7 mouse cellular contexts compared by ENCODE assay signal in the genomic region with DNA sequence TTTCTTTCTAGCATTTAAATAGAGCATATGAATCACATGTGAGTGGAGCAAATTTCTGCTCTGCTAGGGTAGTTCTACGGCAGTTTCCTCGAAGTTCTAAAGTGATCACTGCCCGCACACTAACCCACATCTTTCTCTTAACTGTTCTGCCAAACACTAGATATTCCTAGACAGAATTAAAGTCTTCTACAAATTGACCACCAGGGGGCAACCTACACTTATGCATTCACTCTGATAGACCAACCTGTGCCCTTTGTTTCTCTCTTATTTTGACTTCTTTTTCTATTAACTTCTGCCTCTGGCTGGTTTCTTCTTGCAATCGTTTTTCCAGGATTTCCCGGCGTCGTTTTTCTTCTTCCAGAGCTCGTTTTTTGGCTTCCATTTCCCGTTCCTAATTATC. TPM values are rescaled to one million over a fixed set of nuclear protein-coding genes. Genes with fewer than 3 reads are reported as not detected.
DNase-seq lines count a peak whose midpoint lies in the region; ATAC-seq lines count a peak whose summit lies in the region.

No protein-coding gene starts in this region.

- 31% methylated on average over 9 of the region's 9 CpGs for WGBS in liver, embryonic 11.5 days
- WGBS in limb, embryonic 13.5 days, result 33% methylated on average over 9 of the region's 9 CpGs

- H3K36me3 ChIP-seq in liver, embryonic 11.5 days (ENCODE audit: control insufficient read depth, insufficient read depth, low read length), result 0 out of 2 replicates have a peak, but pooled peaks cover 2% of the 10 kb centered on the region
- H3K36me3 ChIP-seq in limb, embryonic 13.5 days, result peaks cover 50% of the 10 kb centered on the region

- no peaks in the 10 kb centered on the region for H3K9me3 ChIP-seq in liver, embryonic 11.5 days (ENCODE audit: control insufficient read depth, low read length)
- H3K9me3 ChIP-seq in limb, embryonic 13.5 days, result no peaks in the 10 kb centered on the region

- no peaks in the 10 kb centered on the region for H3K27me3 ChIP-seq in liver, embryonic 11.5 days (replicated peaks; ENCODE audit: control insufficient read depth, insufficient read depth, low read length)
- no peaks in the 10 kb centered on the region for H3K27me3 ChIP-seq in limb, embryonic 13.5 days

- no peak overlapping the region for H3K4me3 ChIP-seq in liver, embryonic 11.5 days (ENCODE audit: low read depth, low read length)
- no peak overlapping the region for H3K4me3 ChIP-seq in limb, embryonic 13.5 days

- DNase-seq in liver, embryonic 11.5 days (ENCODE audit: low spot score), result no peak
- DNase-seq in liver, result no peak
- DNase-seq in MN1 (ENCODE audit: low spot score), result peak; percentile 55
- DNase-seq in cerebellum, adult 9-10 months, result peak; percentile 86
- DNase-seq in heart, postnatal 36 days, result peak; percentile 33 to 44
- DNase-seq in retina, adult 2 months (ENCODE audit: low read depth, low spot score), result peak; percentile 33

- H3K9ac ChIP-seq in liver, embryonic 11.5 days (ENCODE audit: low read depth, low read length), result no peak overlapping the region
- no peak overlapping the region for H3K9ac ChIP-seq in limb, embryonic 13.5 days

- H3K27ac ChIP-seq in liver, embryonic 11.5 days (ENCODE audit: low read depth, low read length), result no peak overlapping the region
- H3K27ac ChIP-seq in limb, embryonic 13.5 days, result no peak overlapping the region

- H3K4me1 ChIP-seq in liver, embryonic 11.5 days (replicated peaks; ENCODE audit: control insufficient read depth, insufficient read depth, low read length), result no peaks in the 10 kb centered on the region
- no peaks in the 10 kb centered on the region for H3K4me1 ChIP-seq in limb, embryonic 13.5 days

- peak; percentile 58; the same call in 1 of the 2 replicates for ATAC-seq in liver, embryonic 11.5 days (replicated peaks; ENCODE audit: low FRiP score)
- peak; percentile 44; the same call in 1 of the 2 replicates for ATAC-seq in limb, embryonic 13.5 days (ENCODE audit: low FRiP score, low read depth)

- H3K4me2 ChIP-seq in liver, embryonic 11.5 days, result no peak overlapping the region
- H3K4me2 ChIP-seq in limb, embryonic 13.5 days (replicated peaks), result no peak overlapping the region

- intact Hi-C loops in heart, postnatal 36 days (cut with DNase I), result loop anchor here (2.0 kb wide), 5 partner anchors 30 to 266 kb away; no protein-coding TSS in a partner anchor

RNA-seq across cellular contexts. Expression of gene Abhd10, which starts 14.1 kb away (rescaled TPM):
- 28.3 and 30.7 TPM in 2 replicates for polyA plus RNA-seq in liver, embryonic 11.5 days (2014; fragmentation: Nextera tagmentation; extraction: Ambion mirVana)
- total RNA-seq in heart, postnatal 36 days (2021), result 10 to 100 TPM; 15.2 to 17.9 TPM
- 37.1 and 42.3 TPM in 2 replicates for polyA plus RNA-seq in limb, embryonic 13.5 days (2015; fragmentation: Nextera tagmentation; extraction: Ambion mirVana)

RNA-seq across cellular contexts. Expression of gene Tagln3, which starts 32.4 kb away (rescaled TPM):
- polyA plus RNA-seq in liver, embryonic 11.5 days (2014; fragmentation: Nextera tagmentation; extraction: Ambion mirVana), result 4.1 and 5.4 TPM in 2 replicates
- total RNA-seq in heart, postnatal 36 days (2021), result under 1 TPM; 0.43 to 0.64 TPM
- polyA plus RNA-seq in limb, embryonic 13.5 days (2015; fragmentation: Nextera tagmentation; extraction: Ambion mirVana), result 18.2 and 21.4 TPM in 2 replicates

Comparison
In these comparisons a context has a peak if more than half of its experiments do, and no peak if none do; other contexts are left out.
1. DNase-seq: peak in MN1 (single experiment), cerebellum, adult 9-10 months (single experiment), heart, postnatal 36 days (2 of 2) and retina, adult 2 months (single experiment); none in liver, embryonic 11.5 days (single experiment) and liver (single experiment).